Mouse (Mus musculus) forebrain, embryonic 16.5 days (tissue): ENCODE results near the gene Ran. TPM values are rescaled to one million over a fixed set of nuclear protein-coding genes. Genes with fewer than 3 reads are reported as not detected.
A peak's percentile ranks its signal among the peaks of the same experiment; 100 is the strongest.
"Not testable (repeated sequence)": the region's sequence is repeated elsewhere in the genome, so short reads cannot be mapped to it uniquely, and the experiment has no call there.

Experiments
- ATAC-seq: fragments of 200-750 bp; cut with Nextera tagmentation; 2 replicates; pipeline ENCODE4 v1.8.0; 2017; ENCODE audit warnings: mild to moderate bottlenecking, moderate library complexity
- H3K27ac ChIP-seq: fragments of 300-500 bp; sonication (generic); 2 replicates; pipeline ENCODE4 v1.5.1; 2014; ENCODE audit warnings: low read length, control low read depth
- H3K27me3 ChIP-seq: fragments of 300-500 bp; sonication (generic); replicated peaks from 2 replicates; pipeline ENCODE4 v1.6.1; 2014; ENCODE audit warnings: low read length; ENCODE audit not compliant: control insufficient read depth, insufficient read depth
- H3K36me3 ChIP-seq: fragments of 300-500 bp; sonication (generic); 2 replicates; pipeline ENCODE4 v1.6.1; 2014; ENCODE audit not compliant: control insufficient read depth, insufficient read depth
- H3K4me1 ChIP-seq: fragments of 300-500 bp; sonication (generic); replicated peaks from 2 replicates; pipeline ENCODE4 v1.6.1; 2014; ENCODE audit warnings: low read length; ENCODE audit not compliant: control insufficient read depth, insufficient read depth
- H3K4me2 ChIP-seq: fragments of 300-500 bp; sonication (generic); 2 replicates; pipeline ENCODE4 v1.6.1; 2014; ENCODE audit warnings: mild to moderate bottlenecking, low read length, control low read depth
- H3K4me3 ChIP-seq: fragments of 300-500 bp; sonication (generic); replicated peaks from 2 replicates; pipeline ENCODE4 v1.5.1; 2014; ENCODE audit warnings: mild to moderate bottlenecking, low read length, control low read depth
- H3K9ac ChIP-seq: fragments of 300-500 bp; sonication (generic); replicated peaks from 2 replicates; pipeline ENCODE4 v1.6.1; 2014; ENCODE audit warnings: low read depth, low read length, control low read depth
- H3K9me3 ChIP-seq: fragments of 300-500 bp; sonication (generic); 2 replicates; pipeline ENCODE4 v1.6.1; 2016; ENCODE audit warnings: low read length; ENCODE audit not compliant: control insufficient read depth
- WGBS: fragments of 180-500 bp; shearing (Covaris S2); extraction: QIAGEN DNeasy Blood & Tissue Kit; methylation state at CpG from one replicate; pipeline ENCODE4 v1.1.7; 2014; 5-methylcytosine and 5-hydroxymethylcytosine counted together
- polyA plus RNA-seq: library from polyadenylated mRNA; unstranded; fragments of >200 nt; fragmentation: Nextera tagmentation; extraction: Ambion mirVana; gene quantifications from 2 replicates; pipeline ENCODE4 v1.2.1, GENCODE M21; 2015

The Ran gene
- 436 and 440 TPM in 2 replicates for polyA plus RNA-seq

DNA sequence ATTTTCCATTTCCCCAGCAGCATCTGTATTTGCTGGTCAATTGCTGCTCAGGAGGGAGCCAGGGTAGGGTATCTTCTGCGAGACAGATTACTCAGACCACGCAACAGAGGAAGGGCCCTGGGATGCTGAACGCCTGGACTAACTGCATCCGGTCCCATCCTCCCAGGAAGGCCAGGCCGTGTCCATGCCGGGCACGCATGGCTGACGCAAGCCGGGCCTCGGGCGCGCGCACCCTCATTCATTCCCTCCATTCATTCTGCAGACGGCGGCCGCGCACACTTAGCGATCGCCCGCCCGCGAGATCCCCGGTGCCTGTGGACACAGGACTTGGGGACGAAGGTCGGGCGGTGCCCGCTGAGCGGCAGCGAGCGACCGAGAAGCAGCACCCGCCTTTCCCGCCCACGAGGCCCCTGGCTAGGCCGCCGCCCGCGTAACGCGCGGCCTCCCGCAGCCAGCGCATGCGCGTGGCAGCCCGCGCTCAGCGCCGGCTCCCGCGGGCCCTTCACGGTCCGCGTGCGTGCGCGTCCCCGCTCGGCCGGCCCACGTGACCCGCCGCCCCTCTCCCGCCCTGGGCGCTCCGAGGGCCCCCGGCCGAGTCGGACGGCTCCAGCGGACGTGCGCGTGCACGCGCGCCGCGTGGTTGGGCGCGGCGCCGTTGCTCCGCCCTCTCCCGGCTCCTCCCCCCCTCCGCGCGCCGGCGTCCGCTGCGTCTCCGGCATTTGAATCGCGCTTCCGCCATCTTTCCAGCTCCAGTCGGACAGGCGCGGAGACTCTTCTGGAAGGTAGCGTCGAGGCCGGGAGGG is at the start of gene Ran:
Gene Ran, plus strand, starts transcription at position 573 of the 803 bp plus-strand sequence.
- Histone ChIP-seq H3K27ac (peak within 1 kb of the TSS; percentile 97), H3K9ac (peak within 1 kb of the TSS; percentile 92), H3K4me2 (peak within 1 kb of the TSS; percentile 92), H3K4me1 (peaks cover 16% of the 10 kb centered on the region), H3K9me3 (no peaks in the 10 kb centered on the region), H3K4me3 (peak within 1 kb of the TSS; percentile 91), H3K27me3 (no peaks in the 10 kb centered on the region), H3K36me3 (peaks cover 3% of the 10 kb centered on the region; the same call in 1 of the 2 replicates)
- ATAC-seq = peak; percentile 93
- WGBS = under 1% methylated on average over 82 of the region's 102 CpGs

DNA sequence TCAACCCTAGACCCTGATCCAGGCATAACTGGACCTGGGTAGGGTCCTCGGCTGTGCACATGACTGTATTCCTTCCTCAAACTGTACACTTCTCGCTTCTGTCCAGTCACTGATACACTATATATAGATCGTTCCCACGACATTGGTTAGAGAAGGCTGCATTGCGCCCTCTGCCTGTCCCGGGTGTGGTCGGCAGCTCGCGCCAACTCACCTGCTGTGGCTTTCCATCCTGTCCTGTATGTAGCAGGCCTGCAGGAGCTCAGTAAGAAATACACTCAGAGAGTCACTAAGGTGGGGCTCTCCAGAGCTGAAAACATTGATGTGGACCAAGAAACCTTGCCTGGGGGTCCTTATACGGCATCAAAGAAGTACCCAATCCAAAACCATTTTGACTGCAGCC is 49.0 kb upstream of the Ran start:
- Histone ChIP-seq H3K4me1 (no peaks in the 10 kb centered on the region), H3K9me3 (no peaks in the 10 kb centered on the region), H3K27me3 (no peaks in the 10 kb centered on the region), H3K4me3 (no peak overlapping the region), H3K9ac (no peak overlapping the region), H3K36me3 (no peaks in the 10 kb centered on the region), H3K27ac (no peak overlapping the region), H3K4me2 (peak overlapping the region; percentile 30)
- ATAC-seq = no peak
- 65% methylated on average over 10 of the region's 10 CpGs for WGBS

DNA sequence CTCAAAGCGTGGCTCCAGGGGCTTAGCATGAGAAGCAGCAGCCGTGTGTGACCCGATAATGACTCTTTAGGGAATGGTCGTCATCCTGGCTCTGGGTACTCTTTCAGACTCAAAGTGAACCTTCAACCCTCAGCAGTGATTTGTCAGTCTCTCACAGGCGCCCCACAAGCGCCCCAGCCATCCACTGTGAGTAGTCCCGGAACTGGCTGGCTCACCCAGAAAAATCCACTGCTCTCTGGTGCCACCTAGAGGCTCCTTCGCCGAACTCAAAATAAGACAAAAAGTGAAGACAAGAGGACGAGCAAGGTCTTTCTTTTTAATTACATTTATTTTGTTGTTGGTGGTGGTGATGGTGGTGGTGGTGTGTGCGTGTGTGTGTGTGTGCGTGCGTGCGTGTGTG is 48.6 kb upstream of the Ran start:
- ATAC-seq = no peak
- WGBS = 17% methylated on average over 14 of the region's 14 CpGs
- Histone ChIP-seq H3K4me1 (no peaks in the 10 kb centered on the region), H3K27ac (no peak overlapping the region), H3K9ac (no peak overlapping the region), H3K27me3 (no peaks in the 10 kb centered on the region), H3K9me3 (no peaks in the 10 kb centered on the region), H3K36me3 (no peaks in the 10 kb centered on the region), H3K4me3 (no peak overlapping the region), H3K4me2 (peak overlapping the region; percentile 30)

DNA sequence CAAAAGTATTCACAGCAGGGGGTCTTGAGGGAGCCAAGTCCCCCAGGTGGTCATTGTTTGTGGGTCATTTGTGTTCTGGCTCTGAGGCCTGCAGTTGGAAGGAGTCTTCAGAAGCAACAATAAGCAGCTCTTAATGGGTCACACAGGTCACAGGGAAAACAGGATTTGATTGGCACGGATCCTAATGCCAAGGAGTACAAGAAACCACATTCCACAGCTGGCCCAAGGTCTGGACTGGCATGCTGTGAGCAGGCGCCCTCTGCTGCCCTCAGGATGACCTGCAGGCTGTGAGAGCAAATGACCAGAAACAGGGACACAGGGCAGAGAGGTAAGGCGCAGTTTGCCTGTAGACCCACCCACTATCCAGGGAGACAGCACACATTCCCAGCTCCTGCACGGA is 43.6 kb upstream of the Ran start:
- no peaks in the 10 kb centered on the region for H3K9me3 ChIP-seq
- H3K4me2 ChIP-seq = no peak overlapping the region
- H3K27ac ChIP-seq = no peak overlapping the region
- no peak overlapping the region for H3K4me3 ChIP-seq
- H3K9ac ChIP-seq = no peak overlapping the region
- ATAC-seq = no peak
- 10% methylated on average over 4 of the region's 4 CpGs for WGBS
- no peaks in the 10 kb centered on the region for H3K4me1 ChIP-seq
- no peaks in the 10 kb centered on the region for H3K27me3 ChIP-seq
- H3K36me3 ChIP-seq = no peaks in the 10 kb centered on the region

DNA sequence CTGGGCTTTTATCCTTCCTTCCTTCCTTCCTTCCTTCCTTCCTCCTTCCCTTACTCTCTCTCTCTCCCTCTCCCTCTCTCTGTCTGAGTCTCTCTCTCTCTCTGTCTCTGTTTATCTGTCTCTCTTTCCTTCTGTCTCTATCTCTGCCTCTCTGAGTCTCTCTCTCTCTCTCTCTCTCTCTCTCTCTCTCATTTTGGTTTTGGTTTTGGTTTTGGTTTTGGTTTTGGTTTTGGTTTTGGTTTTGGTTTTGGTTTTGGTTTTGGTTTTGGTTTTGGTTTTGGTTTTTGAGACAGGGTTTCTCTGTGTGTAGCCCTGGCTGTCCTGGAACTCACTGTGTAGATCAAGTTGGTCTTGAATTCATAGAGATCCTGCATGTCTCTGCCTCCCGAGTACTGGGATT is 42.4 kb upstream of the Ran start:
- not testable (repeated sequence) for H3K9ac ChIP-seq, H3K4me1 ChIP-seq, ATAC-seq, H3K4me3 ChIP-seq, H3K4me2 ChIP-seq, H3K9me3 ChIP-seq, H3K27me3 ChIP-seq, H3K36me3 ChIP-seq, H3K27ac ChIP-seq
- 100% methylated on average over 1 of the region's 1 CpGs for WGBS

DNA sequence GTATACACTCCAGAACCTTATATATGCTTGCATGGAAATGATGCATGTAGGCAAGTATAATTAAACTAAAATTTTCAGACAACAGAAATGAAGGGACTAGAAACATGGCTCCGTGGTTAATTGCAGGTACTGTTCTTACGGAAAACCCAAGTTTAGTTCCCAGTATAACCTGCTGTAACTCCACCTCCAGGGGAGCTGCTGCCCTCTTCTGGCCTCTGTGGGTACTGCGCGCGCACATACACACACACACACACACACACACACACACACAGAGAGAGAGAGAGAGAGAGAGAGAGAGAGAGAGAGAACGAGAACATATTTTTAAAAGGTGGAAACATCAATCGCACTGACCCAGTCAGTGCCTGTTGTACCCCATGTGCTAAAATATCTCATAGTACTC is 40.9 kb upstream of the Ran start:
- no peaks in the 10 kb centered on the region; the same call in 1 of the 2 replicates for H3K4me1 ChIP-seq
- no peak overlapping the region for H3K27ac ChIP-seq
- ATAC-seq = no peak
- 100% methylated on average over 7 of the region's 7 CpGs for WGBS
- H3K27me3 ChIP-seq = peaks cover 3% of the 10 kb centered on the region; the same call in 1 of the 2 replicates
- H3K4me3 ChIP-seq = no peak overlapping the region
- H3K9ac ChIP-seq = no peak overlapping the region
- no peaks in the 10 kb centered on the region for H3K36me3 ChIP-seq
- H3K9me3 ChIP-seq = no peaks in the 10 kb centered on the region
- H3K4me2 ChIP-seq = no peak overlapping the region

DNA sequence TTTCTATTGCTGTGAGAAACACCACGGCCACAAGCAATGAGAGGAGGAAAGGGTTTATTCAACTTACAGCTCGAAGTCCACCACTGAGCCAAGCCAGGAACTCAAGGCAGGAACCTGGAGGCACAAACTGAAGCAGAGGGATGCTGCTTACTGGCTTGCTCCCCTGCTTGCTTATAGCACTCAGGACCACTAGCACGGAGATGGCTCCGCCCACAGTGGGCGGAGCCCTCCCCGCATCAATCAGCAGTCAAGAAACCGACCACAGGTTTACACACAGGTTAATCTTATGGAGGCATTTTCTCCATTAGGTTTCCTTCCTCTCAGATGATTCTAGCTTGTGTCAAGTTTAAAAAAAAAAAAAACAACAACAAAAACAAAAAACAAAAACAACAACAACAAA is 39.0 kb upstream of the Ran start:
- H3K27ac ChIP-seq = no peak overlapping the region
- H3K4me2 ChIP-seq = no peak overlapping the region
- ATAC-seq = no peak
- H3K4me1 ChIP-seq = no peaks in the 10 kb centered on the region; the same call in 1 of the 2 replicates
- H3K4me3 ChIP-seq = no peak overlapping the region
- H3K27me3 ChIP-seq = peaks cover 3% of the 10 kb centered on the region; the same call in 1 of the 2 replicates
- H3K9ac ChIP-seq = no peak overlapping the region
- WGBS = 74% methylated on average over 7 of the region's 7 CpGs
- H3K36me3 ChIP-seq = peaks cover 2% of the 10 kb centered on the region; the same call in 1 of the 2 replicates
- H3K9me3 ChIP-seq = no peaks in the 10 kb centered on the region

DNA sequence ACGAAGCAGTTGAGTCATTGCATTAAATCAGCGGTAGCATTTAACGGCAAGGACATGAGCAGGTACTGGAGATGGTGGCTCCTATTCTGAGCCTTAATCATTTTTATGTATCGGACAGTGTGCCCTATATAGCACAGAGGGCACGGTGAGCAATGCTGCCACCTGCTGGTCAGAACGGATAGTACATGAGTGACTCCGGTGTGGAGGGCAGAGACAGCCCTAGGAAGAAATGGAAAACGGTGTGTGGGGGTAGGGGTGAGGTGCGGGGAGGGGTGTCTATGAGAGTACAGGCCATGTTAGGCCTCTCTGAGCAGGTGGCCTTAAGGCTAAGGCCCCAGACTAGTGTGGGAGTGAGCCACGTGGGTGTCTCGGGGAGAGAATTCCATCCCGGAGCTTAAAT is 38.3 kb upstream of the Ran start:
- Histone ChIP-seq H3K27ac (no peak overlapping the region), H3K36me3 (peaks cover 5% of the 10 kb centered on the region), H3K4me2 (no peak overlapping the region), H3K4me3 (no peak overlapping the region), H3K27me3 (peaks cover 3% of the 10 kb centered on the region; the same call in 1 of the 2 replicates), H3K9ac (no peak overlapping the region), H3K4me1 (no peaks in the 10 kb centered on the region; the same call in none of the 2 replicates), H3K9me3 (no peaks in the 10 kb centered on the region)
- peak; percentile 64 for ATAC-seq
- WGBS = 24% methylated on average over 12 of the region's 12 CpGs

DNA sequence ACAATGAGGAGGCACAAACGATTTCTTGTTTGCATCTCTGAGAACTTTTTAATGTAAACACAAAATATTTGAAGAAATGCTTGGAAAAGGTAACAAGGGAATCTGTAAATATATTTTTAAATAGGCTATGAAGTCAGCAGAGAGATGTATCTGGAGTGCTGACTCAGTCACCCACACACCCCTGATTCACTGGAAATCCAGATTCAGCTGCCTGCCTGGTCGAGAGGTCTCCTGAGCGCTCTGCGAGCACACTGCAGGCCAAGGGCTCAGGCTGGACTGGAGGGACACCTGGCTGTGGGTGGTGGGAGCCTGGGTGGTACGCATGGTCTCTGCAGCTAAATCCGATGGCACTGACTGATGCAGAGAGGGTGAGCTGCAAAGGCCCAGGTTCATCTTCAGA is 35.3 kb upstream of the Ran start:
- H3K9ac ChIP-seq = no peak overlapping the region
- no peaks in the 10 kb centered on the region for H3K9me3 ChIP-seq
- H3K36me3 ChIP-seq = peaks cover 5% of the 10 kb centered on the region
- H3K4me1 ChIP-seq = peaks cover 14% of the 10 kb centered on the region
- WGBS = 87% methylated on average over 6 of the region's 6 CpGs
- H3K4me2 ChIP-seq = no peak overlapping the region
- ATAC-seq = no peak
- H3K27ac ChIP-seq = no peak overlapping the region
- H3K4me3 ChIP-seq = no peak overlapping the region
- H3K27me3 ChIP-seq = peaks cover 3% of the 10 kb centered on the region; the same call in 1 of the 2 replicates
